Mouse (Mus musculus) left cerebral cortex, postnatal 4 days (tissue): ENCODE measurements at regions not wholly inside any gene's neighbourhood (a gene's known extent, or its start where the extent isn't known, plus 50 kb on each side); places are given as distances from the start of the nearest gene placed in this dataset.

Experiments
- DNase-seq: peaks from one replicate; pipeline ENCODE4 v3.0.0-alpha.2; 2022
- intact Hi-C: fragments of 180-260 bp; cut with DNase I; formaldehyde crosslinking; loops from one replicate; pipeline ENCODE4 v1.15.1; 2025

DNA sequence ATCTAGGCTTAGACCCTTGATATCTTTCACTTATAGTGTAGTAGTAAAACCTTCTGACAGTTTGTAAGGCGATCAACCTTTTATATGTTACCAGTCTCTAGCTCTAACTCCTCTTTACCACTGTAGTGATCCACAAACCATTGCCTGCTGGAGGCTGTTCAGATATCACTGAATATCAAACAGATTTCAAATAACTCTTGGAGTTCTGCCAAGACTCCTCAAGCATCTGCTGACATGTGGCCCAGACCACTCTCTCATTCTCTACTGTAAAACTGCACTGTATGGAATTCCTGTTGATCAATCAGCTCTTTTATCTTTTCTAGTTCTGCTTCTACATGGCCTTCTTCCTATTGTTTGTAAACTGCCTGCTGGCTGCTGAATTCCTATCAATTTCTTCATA is 389.2 kb downstream of the Lrfn5 start:
- intact Hi-C loops, result no loop called here
- no peak for DNase-seq

- intact Hi-C loops, result no loop called here
- peak; percentile 23 for DNase-seq
Observed at GRCm38 (mm10) chr12:61923331-61923730, 400.4 kb downstream of the Lrfn5 start.

DNA sequence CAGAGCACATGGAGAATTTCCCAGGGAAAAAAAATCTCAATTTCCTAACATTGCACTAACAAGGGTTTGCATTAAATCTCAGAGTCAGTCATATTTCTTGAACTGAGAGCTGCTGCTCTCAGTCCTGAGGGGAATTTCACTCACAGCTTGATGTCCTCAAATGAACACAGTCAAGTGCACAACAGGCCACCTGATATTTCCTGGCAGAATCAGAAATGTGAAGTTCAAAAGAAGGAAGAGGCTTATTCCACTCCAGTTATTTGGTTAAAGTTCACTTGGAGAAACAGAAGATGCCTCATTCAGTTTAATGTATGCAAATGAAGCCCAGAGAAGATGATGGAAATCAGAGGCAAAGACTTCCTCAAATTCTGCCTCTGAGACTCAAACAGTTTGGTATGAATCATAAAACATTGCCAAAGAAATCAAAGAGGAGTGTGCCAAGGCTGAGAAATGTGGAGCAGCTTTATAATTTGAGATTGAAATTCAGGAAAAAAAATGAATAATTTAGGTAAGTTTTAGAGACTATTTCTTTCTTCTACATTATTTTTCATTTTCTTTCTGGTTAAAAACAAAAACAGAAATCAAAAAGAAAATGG is 402.4 kb downstream of the Lrfn5 start:
- intact Hi-C loops, result no loop called here
- DNase-seq, result peak; percentile 12
